Mouse (Mus musculus) midbrain, embryonic 14.5 days (tissue): ENCODE measurements at regions not wholly inside any gene's neighbourhood (a gene's known extent, or its start where the extent isn't known, plus 50 kb on each side); places are given as distances from the start of the nearest gene placed in this dataset.

Experiments used
- ATAC-seq: fragments of 200-750 bp; cut with Nextera tagmentation; 2 replicates; pipeline ENCODE4 v1.8.0; 2017; ENCODE audit warnings: moderate number of reproducible peaks, moderate library complexity; ENCODE audit not compliant: low FRiP score, low TSS enrichment
- DNase-seq: peaks from one replicate; pipeline ENCODE4 v3.0.0-alpha.2; 2015
- H3K27ac ChIP-seq: fragments of 300-500 bp; sonication (generic); replicated peaks from 2 replicates; pipeline ENCODE4 v1.5.1; 2014; ENCODE audit warnings: mild to moderate bottlenecking, low read depth, low read length, moderate library complexity
- H3K27me3 ChIP-seq: fragments of 300-500 bp; sonication (generic); 2 replicates; pipeline ENCODE4 v1.6.1; 2014; ENCODE audit warnings: low read length, control low read depth, mixed read lengths; ENCODE audit not compliant: control insufficient read depth, insufficient read depth
- H3K36me3 ChIP-seq: fragments of 300-500 bp; sonication (generic); 2 replicates; pipeline ENCODE4 v1.6.1; 2014; ENCODE audit warnings: low read length, control low read depth; ENCODE audit not compliant: control insufficient read depth, insufficient read depth
- H3K4me1 ChIP-seq: fragments of 300-500 bp; sonication (generic); 2 replicates; pipeline ENCODE4 v1.6.1; 2014; ENCODE audit warnings: mild to moderate bottlenecking, antibody characterized with exemption, low read length, control low read depth; ENCODE audit not compliant: control insufficient read depth, insufficient read depth
- H3K4me2 ChIP-seq: fragments of 300-500 bp; sonication (generic); 2 replicates; pipeline ENCODE4 v1.6.1; 2014; ENCODE audit warnings: mild to moderate bottlenecking, low read length, moderate library complexity
- H3K4me3 ChIP-seq: fragments of 300-500 bp; sonication (generic); replicated peaks from 2 replicates; pipeline ENCODE4 v1.5.1; 2014; ENCODE audit warnings: low read depth, low read length
- H3K9ac ChIP-seq: fragments of 300-500 bp; sonication (generic); replicated peaks from 2 replicates; pipeline ENCODE4 v1.6.1; 2014; ENCODE audit warnings: mild to moderate bottlenecking, low read length, moderate library complexity
- H3K9me3 ChIP-seq: fragments of 300-500 bp; sonication (generic); 2 replicates; pipeline ENCODE4 v1.6.1; 2016; ENCODE audit warnings: low read length, control low read depth, mixed read lengths; ENCODE audit not compliant: control insufficient read depth
- WGBS: fragments of 180-500 bp; shearing (Covaris S2); extraction: QIAGEN DNeasy Blood & Tissue Kit; methylation state at CpG from one replicate; pipeline ENCODE4 v1.1.7; 2014; 5-methylcytosine and 5-hydroxymethylcytosine counted together

DNA sequence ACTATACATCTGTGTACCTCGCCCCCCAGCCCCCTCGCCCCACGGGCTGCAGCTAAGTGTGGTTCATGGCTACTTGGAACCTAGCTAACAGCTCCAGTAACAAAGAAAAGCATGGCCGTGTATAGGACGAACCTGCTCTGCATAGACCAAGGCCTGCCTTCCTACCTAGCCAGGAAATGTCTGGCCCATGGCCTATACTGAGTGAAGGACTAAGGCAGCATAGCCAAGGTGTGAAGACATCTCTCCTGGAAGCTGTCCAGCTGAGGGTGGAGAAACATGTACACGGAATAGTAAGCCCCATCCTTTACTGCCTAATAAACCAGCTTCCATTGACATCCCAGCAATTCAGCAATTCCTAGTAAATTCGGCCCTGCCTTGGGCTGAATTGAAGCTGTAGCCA lies 183.6 kb upstream of the Tbc1d5 start:
- no peak overlapping the region for H3K27ac ChIP-seq
- H3K36me3 ChIP-seq: no peaks in the 10 kb centered on the region
- H3K4me2 ChIP-seq: no peak overlapping the region
- ATAC-seq: no peak
- peaks cover 8% of the 10 kb centered on the region; the same call in 1 of the 2 replicates for H3K4me1 ChIP-seq
- 94% methylated on average over 7 of the region's 7 CpGs for WGBS
- H3K27me3 ChIP-seq: no peaks in the 10 kb centered on the region
- no peak for DNase-seq
- H3K9me3 ChIP-seq: no peaks in the 10 kb centered on the region
- no peak overlapping the region for H3K9ac ChIP-seq
- no peak overlapping the region for H3K4me3 ChIP-seq

DNA sequence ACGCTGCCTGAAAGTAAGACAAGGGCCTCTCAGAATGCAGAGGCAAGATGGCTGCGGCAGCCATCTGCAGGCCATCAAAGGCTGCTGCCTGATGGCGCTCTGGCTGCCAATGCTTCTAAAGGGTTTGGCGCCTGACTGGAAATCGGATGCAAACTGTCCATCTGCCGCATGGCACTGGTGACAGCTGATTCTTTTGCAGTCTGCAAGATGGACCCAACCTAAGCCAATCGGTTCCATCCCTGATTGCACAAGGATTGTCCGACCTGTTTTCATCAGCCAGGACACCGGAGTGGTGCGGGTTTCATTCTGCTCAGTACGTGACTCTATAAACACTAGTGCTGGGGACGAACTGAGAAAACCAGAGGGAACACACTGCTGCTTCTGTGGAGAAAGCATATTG lies 183.1 kb upstream of the Tbc1d5 start:
- DNase-seq (no peak), ATAC-seq (no peak)
- no peaks in the 10 kb centered on the region for H3K36me3 ChIP-seq
- H3K27me3 ChIP-seq: no peaks in the 10 kb centered on the region
- H3K9me3 ChIP-seq: no peaks in the 10 kb centered on the region
- H3K4me1 ChIP-seq: peaks cover 8% of the 10 kb centered on the region; the same call in 1 of the 2 replicates
- no peak overlapping the region for H3K4me2 ChIP-seq
- H3K9ac ChIP-seq: no peak overlapping the region
- no peak overlapping the region for H3K4me3 ChIP-seq
- no peak overlapping the region for H3K27ac ChIP-seq
- WGBS: 97% methylated on average over 12 of the region's 12 CpGs

DNA sequence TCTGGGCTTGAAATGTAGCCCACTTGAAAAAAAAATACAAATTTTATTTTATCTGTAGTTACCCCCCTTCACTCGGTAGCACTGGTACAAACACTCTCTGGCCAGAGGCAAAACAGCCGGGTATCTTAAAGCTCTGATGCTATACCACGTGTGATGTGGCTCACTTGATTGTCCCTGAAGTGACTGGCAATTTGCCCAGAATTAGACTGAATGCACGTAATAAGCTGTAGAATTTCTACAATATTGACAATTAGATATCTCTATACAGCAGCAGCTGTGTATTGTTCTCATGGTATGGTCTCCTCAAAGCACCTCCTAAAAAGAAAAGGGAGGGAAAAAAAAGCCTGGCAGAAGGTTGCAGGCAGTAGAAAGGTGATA lies 179.2 kb upstream of the Tbc1d5 start:
- peaks cover 8% of the 10 kb centered on the region; the same call in 1 of the 2 replicates for H3K4me1 ChIP-seq
- H3K36me3 ChIP-seq: no peaks in the 10 kb centered on the region
- H3K9me3 ChIP-seq: no peaks in the 10 kb centered on the region
- H3K4me2 ChIP-seq: peak overlapping the region; percentile 13; the same call in 1 of the 2 replicates
- DNase-seq (peak; percentile 85), ATAC-seq (peak; percentile 82)
- H3K9ac ChIP-seq: no peak overlapping the region; the same call in 1 of the 2 replicates
- WGBS: 8% methylated on average over 4 of the region's 4 CpGs
- no peak overlapping the region for H3K4me3 ChIP-seq
- H3K27me3 ChIP-seq: no peaks in the 10 kb centered on the region
- H3K27ac ChIP-seq: peak overlapping the region; percentile 66

- 48% methylated on average over 5 of the region's 5 CpGs for WGBS
- no peaks in the 10 kb centered on the region for H3K9me3 ChIP-seq
- DNase-seq (peak; percentile 46), ATAC-seq (peak; percentile 40; the same call in 1 of the 2 replicates)
- peaks cover 8% of the 10 kb centered on the region; the same call in 1 of the 2 replicates for H3K4me1 ChIP-seq
- no peak overlapping the region for H3K27ac ChIP-seq
- H3K36me3 ChIP-seq: no peaks in the 10 kb centered on the region
- H3K9ac ChIP-seq: no peak overlapping the region
- no peak overlapping the region for H3K4me2 ChIP-seq
- H3K4me3 ChIP-seq: no peak overlapping the region
- H3K27me3 ChIP-seq: no peaks in the 10 kb centered on the region
Measured at GRCm38 (mm10) chr17:51357690-51358361, 178.7 kb upstream of the Tbc1d5 start.

- Histone ChIP-seq H3K27me3 (no peaks in the 10 kb centered on the region), H3K4me1 (peaks cover 8% of the 10 kb centered on the region; the same call in 1 of the 2 replicates), H3K36me3 (no peaks in the 10 kb centered on the region), H3K4me2 (no peak overlapping the region), H3K9ac (no peak overlapping the region), H3K9me3 (no peaks in the 10 kb centered on the region), H3K27ac (no peak overlapping the region), H3K4me3 (no peak overlapping the region)
- 66% methylated on average over 8 of the region's 8 CpGs for WGBS
- no peak for ATAC-seq
- peak; percentile 34 for DNase-seq
Measured at GRCm38 (mm10) chr17:51356447-51356846, 177.3 kb upstream of the Tbc1d5 start.

- no peaks in the 10 kb centered on the region for H3K36me3 ChIP-seq
Measured at GRCm38 (mm10) chr17:51321868-51322267, 142.7 kb upstream of the Tbc1d5 start.

GRCm38 (mm10) chr17:51321025-51321424 lies 141.9 kb upstream of the Tbc1d5 start:
- H3K27ac ChIP-seq: no peak overlapping the region
- WGBS: 65% methylated on average over 5 of the region's 5 CpGs
- ATAC-seq: no peak
- no peaks in the 10 kb centered on the region for H3K27me3 ChIP-seq
- no peak overlapping the region for H3K4me3 ChIP-seq
- H3K9me3 ChIP-seq: no peaks in the 10 kb centered on the region
- no peaks in the 10 kb centered on the region for H3K4me1 ChIP-seq
- H3K9ac ChIP-seq: no peak overlapping the region
- H3K4me2 ChIP-seq: no peak overlapping the region
- no peaks in the 10 kb centered on the region for H3K36me3 ChIP-seq
- DNase-seq: peak; percentile 13

More at GRCm38 (mm10) chr17:51321868-51322267, 142.7 kb upstream of the Tbc1d5 start:
- DNase-seq (no peak), ATAC-seq (no peak)
- no peak overlapping the region for H3K27ac ChIP-seq
- WGBS: 84% methylated on average over 7 of the region's 7 CpGs
- no peaks in the 10 kb centered on the region for H3K27me3 ChIP-seq
- no peak overlapping the region for H3K4me2 ChIP-seq
- no peak overlapping the region for H3K9ac ChIP-seq
- H3K4me1 ChIP-seq: no peaks in the 10 kb centered on the region
- H3K9me3 ChIP-seq: no peaks in the 10 kb centered on the region
- H3K4me3 ChIP-seq: no peak overlapping the region

DNA sequence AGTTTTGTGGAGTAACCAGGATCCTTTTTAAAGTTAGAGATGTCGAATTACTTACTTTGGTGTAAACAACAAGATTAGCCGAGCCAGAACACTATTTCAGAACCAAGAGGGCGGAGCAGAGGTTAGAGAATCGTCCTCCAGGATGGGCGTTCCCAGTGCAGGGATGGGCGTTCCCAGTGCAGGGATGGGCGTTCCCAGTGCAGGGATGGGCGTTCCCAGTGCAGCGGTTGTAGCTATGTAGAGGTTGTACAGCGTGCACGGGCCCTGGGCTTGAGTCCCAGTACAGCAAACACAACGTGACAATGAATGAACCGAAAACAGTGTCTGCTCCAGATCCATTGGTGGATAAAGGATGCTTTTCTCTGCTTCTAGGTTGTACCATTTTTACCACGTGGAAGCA lies 125.8 kb upstream of the Tbc1d5 start:
- ATAC-seq (no peak), DNase-seq (no peak)
- Histone ChIP-seq H3K27ac (no peak overlapping the region), H3K9me3 (no peaks in the 10 kb centered on the region), H3K4me3 (no peak overlapping the region), H3K4me1 (no peaks in the 10 kb centered on the region), H3K4me2 (no peak overlapping the region), H3K27me3 (no peaks in the 10 kb centered on the region), H3K36me3 (no peaks in the 10 kb centered on the region), H3K9ac (no peak overlapping the region)
- 52% methylated on average over 14 of the region's 14 CpGs for WGBS

- Histone ChIP-seq H3K4me2 (no peak overlapping the region), H3K27me3 (no peaks in the 10 kb centered on the region), H3K4me3 (no peak overlapping the region), H3K9ac (no peak overlapping the region), H3K4me1 (no peaks in the 10 kb centered on the region), H3K9me3 (no peaks in the 10 kb centered on the region), H3K36me3 (no peaks in the 10 kb centered on the region), H3K27ac (no peak overlapping the region)
- ATAC-seq: no peak
- 95% methylated on average over 1 of the region's 1 CpGs for WGBS
- no peak for DNase-seq
Measured at GRCm38 (mm10) chr17:51290741-51291140, 111.6 kb upstream of the Tbc1d5 start.
